Mouse (Mus musculus) hindbrain, embryonic 12.5 days (tissue): ENCODE data around the gene Clrn2. TPM values are rescaled to one million over a fixed set of nuclear protein-coding genes. Genes with fewer than 3 reads are reported as not detected.
"Not testable (repeated sequence)": the region's sequence is repeated elsewhere in the genome, so short reads cannot be mapped to it uniquely, and the experiment has no call there.

Experiments used
- ATAC-seq: fragments of 200-750 bp; cut with Nextera tagmentation; 2 replicates; pipeline ENCODE4 v1.8.0; 2017; ENCODE audit warnings: moderate TSS enrichment; ENCODE audit not compliant: low FRiP score
- H3K27ac ChIP-seq: fragments of 300-500 bp; sonication (generic); 2 replicates; pipeline ENCODE4 v1.5.1; 2016; ENCODE audit warnings: mild to moderate bottlenecking
- H3K27me3 ChIP-seq: fragments of 300-500 bp; sonication (generic); 2 replicates; pipeline ENCODE4 v1.6.1; 2016; ENCODE audit warnings: mild to moderate bottlenecking
- H3K36me3 ChIP-seq: fragments of 300-500 bp; sonication (generic); 2 replicates; pipeline ENCODE4 v1.6.1; 2016; ENCODE audit warnings: mild to moderate bottlenecking
- H3K4me1 ChIP-seq: fragments of 300-500 bp; sonication (generic); 2 replicates; pipeline ENCODE4 v1.6.1; 2016
- H3K4me2 ChIP-seq: fragments of 300-500 bp; sonication (generic); replicated peaks from 2 replicates; pipeline ENCODE4 v1.6.1; 2016; ENCODE audit warnings: mild to moderate bottlenecking
- H3K4me3 ChIP-seq: fragments of 300-500 bp; sonication (generic); 2 replicates; pipeline ENCODE4 v1.5.1; 2016; ENCODE audit warnings: mild to moderate bottlenecking
- H3K9ac ChIP-seq: fragments of 300-500 bp; sonication (generic); 2 replicates; pipeline ENCODE4 v1.6.1; 2016; ENCODE audit warnings: mild to moderate bottlenecking, moderate library complexity
- H3K9me3 ChIP-seq: fragments of 300-500 bp; sonication (generic); replicated peaks from 2 replicates; pipeline ENCODE4 v1.6.1; 2016; ENCODE audit warnings: mild to moderate bottlenecking
- WGBS: fragments of 180-500 bp; shearing (Covaris S2); methylation state at CpG from one replicate; pipeline ENCODE4 v1.1.7; 2016; 5-methylcytosine and 5-hydroxymethylcytosine counted together
- polyA plus RNA-seq: library from polyadenylated mRNA; unstranded; fragments of >200 nt; fragmentation: Nextera tagmentation; extraction: Ambion mirVana; gene quantifications from 2 replicates; pipeline ENCODE4 v1.2.1, GENCODE M21; 2016

The Clrn2 gene
- polyA plus RNA-seq, result 0.23 and 0.25 TPM in 2 replicates

- no peaks in the 10 kb centered on the region for H3K27me3 ChIP-seq
- peaks cover 12% of the 10 kb centered on the region for H3K4me1 ChIP-seq
- whole genome bisulfite sequencing, result 65% methylated on average over 6 of the region's 6 CpGs
- H3K4me3 ChIP-seq, result no peak within 1 kb of the TSS
- H3K9me3 ChIP-seq, result no peaks in the 10 kb centered on the region
- no peak within 1 kb of the TSS for H3K9ac ChIP-seq
- no peak within 1 kb of the TSS for H3K4me2 ChIP-seq
- no peaks in the 10 kb centered on the region for H3K36me3 ChIP-seq
- ATAC-seq, result no peak
- H3K27ac ChIP-seq, result no peak within 1 kb of the TSS
Measured at GRCm38 (mm10) chr5:45453451-45453850, at the start of gene Clrn2. Clrn2 (plus strand) TSS chr5:45453751.

GRCm38 (mm10) chr5:45406129-45406528 is 47.4 kb upstream of the Clrn2 start:
- Histone ChIP-seq H3K4me3 (no peak overlapping the region), H3K9me3 (no peaks in the 10 kb centered on the region), H3K27ac (no peak overlapping the region), H3K27me3 (0 out of 2 replicates have a peak, but pooled peaks cover 2% of the 10 kb centered on the region), H3K36me3 (no peaks in the 10 kb centered on the region), H3K9ac (no peak overlapping the region), H3K4me2 (no peak overlapping the region), H3K4me1 (no peaks in the 10 kb centered on the region)
- no peak for ATAC-seq
- WGBS, result 83% methylated on average over 2 of the region's 2 CpGs

- Histone ChIP-seq H3K4me3 (no peak overlapping the region), H3K27ac (no peak overlapping the region), H3K9ac (no peak overlapping the region), H3K9me3 (no peaks in the 10 kb centered on the region), H3K36me3 (no peaks in the 10 kb centered on the region), H3K27me3 (no peaks in the 10 kb centered on the region), H3K4me2 (no peak overlapping the region), H3K4me1 (no peaks in the 10 kb centered on the region)
- 87% methylated on average over 3 of the region's 3 CpGs for WGBS
- no peak for ATAC-seq
Measured at GRCm38 (mm10) chr5:45416478-45416877, 37.1 kb upstream of the Clrn2 start.

- Histone ChIP-seq H3K36me3 (no peaks in the 10 kb centered on the region), H3K27ac (no peak overlapping the region), H3K4me2 (no peak overlapping the region), H3K9me3 (no peaks in the 10 kb centered on the region), H3K4me3 (no peak overlapping the region), H3K9ac (no peak overlapping the region), H3K4me1 (no peaks in the 10 kb centered on the region), H3K27me3 (no peaks in the 10 kb centered on the region)
- 68% methylated on average over 3 of the region's 3 CpGs for WGBS
- ATAC-seq, result no peak
Measured at GRCm38 (mm10) chr5:45417859-45418443, 35.6 kb upstream of the Clrn2 start.

DNA sequence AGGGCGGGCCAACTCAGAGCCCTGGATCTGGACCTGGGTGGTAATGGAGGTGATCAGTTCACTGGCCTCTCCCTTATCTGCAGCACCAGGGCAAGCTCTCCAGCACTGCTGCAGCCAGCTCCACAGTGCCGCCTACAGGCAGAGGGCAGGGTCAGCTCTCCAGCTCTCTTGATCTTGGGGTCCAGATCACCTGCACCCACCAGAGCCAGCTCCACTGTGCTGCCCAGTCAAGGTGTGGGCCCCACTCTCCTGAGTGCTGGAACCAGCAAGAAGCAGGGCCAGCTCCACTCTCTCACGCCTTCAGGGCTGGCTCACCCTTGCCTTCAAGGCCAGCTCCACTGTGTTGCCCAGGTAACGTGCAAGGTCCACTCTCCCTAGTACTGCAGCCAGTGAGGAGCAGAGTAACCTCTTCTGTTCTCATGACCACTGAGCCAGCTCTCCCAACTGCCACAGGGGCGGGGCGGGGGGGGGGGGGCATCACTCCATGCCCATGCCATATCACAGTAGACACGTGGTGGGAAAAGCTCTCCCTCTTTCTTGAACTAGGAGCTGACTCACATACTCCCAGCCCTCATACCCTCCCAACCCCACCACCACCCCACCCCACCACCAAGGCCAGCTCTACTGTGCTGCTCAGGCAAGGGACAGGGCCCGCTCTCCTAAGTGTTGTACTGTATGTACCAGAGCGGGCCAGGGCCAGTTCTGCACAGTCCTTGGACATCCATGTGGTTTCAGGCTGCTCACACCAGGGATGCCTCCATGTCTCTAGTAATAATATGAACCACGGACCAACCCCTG is 33.5 kb upstream of the Clrn2 start:
- 75% methylated on average over 10 of the region's 10 CpGs for WGBS
- peak; percentile 36; the same call in 1 of the 2 replicates for ATAC-seq
- no peak overlapping the region for H3K4me3 ChIP-seq
- no peak overlapping the region for H3K9ac ChIP-seq
- no peak overlapping the region for H3K4me2 ChIP-seq
- no peaks in the 10 kb centered on the region for H3K27me3 ChIP-seq
- H3K9me3 ChIP-seq, result no peaks in the 10 kb centered on the region
- no peaks in the 10 kb centered on the region for H3K36me3 ChIP-seq
- H3K27ac ChIP-seq, result no peak overlapping the region
- H3K4me1 ChIP-seq, result no peaks in the 10 kb centered on the region

GRCm38 (mm10) chr5:45421881-45422844 is 31.4 kb upstream of the Clrn2 start:
- Histone ChIP-seq H3K9ac (no peak overlapping the region), H3K4me1 (no peaks in the 10 kb centered on the region), H3K27me3 (no peaks in the 10 kb centered on the region), H3K9me3 (no peaks in the 10 kb centered on the region), H3K4me2 (no peak overlapping the region), H3K4me3 (no peak overlapping the region), H3K36me3 (no peaks in the 10 kb centered on the region), H3K27ac (no peak overlapping the region)
- WGBS, result 69% methylated on average over 12 of the region's 12 CpGs
- no peak for ATAC-seq

GRCm38 (mm10) chr5:45424021-45424886 is 29.3 kb upstream of the Clrn2 start:
- no peaks in the 10 kb centered on the region for H3K4me1 ChIP-seq
- no peak overlapping the region for H3K4me2 ChIP-seq
- H3K4me3 ChIP-seq, result no peak overlapping the region
- peak; percentile 87 for ATAC-seq
- no peaks in the 10 kb centered on the region for H3K27me3 ChIP-seq
- H3K9me3 ChIP-seq, result no peaks in the 10 kb centered on the region
- 46% methylated on average over 8 of the region's 8 CpGs for whole genome bisulfite sequencing
- no peaks in the 10 kb centered on the region for H3K36me3 ChIP-seq
- H3K27ac ChIP-seq, result no peak overlapping the region
- no peak overlapping the region for H3K9ac ChIP-seq

DNA sequence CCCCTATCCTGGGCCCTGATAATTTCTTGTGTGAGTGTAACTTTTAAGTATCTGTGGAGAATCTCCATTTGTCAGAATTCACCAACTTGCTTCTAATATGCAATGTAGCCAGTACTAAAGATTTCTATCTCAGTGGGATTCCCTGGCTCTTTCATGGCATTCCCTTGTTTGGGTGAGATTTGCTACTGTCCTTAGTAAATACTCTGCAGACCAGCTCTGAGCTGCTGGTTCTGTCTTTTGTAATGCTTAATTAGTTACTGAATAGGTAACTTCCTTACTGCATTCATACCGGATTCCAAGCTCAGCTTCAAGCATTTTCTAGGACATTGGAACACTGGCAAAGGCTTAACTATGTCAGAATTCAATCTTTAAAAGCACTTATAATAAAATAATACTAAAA is 27.8 kb upstream of the Clrn2 start:
- WGBS, result 44% methylated on average over 1 of the region's 1 CpGs
- H3K4me3 ChIP-seq, result not testable (repeated sequence)

GRCm38 (mm10) chr5:45426416-45427034 is 27.0 kb upstream of the Clrn2 start:
- Histone ChIP-seq H3K4me2 (no peak overlapping the region), H3K9me3 (no peaks in the 10 kb centered on the region), H3K27ac (no peak overlapping the region), H3K4me1 (no peaks in the 10 kb centered on the region), H3K9ac (no peak overlapping the region), H3K36me3 (no peaks in the 10 kb centered on the region), H3K4me3 (no peak overlapping the region), H3K27me3 (no peaks in the 10 kb centered on the region)
- ATAC-seq, result no peak
- 68% methylated on average over 1 of the region's 1 CpGs for WGBS

More for the DNA sequence above, 27.8 kb upstream of the Clrn2 start:
- not testable (repeated sequence) for H3K27me3 ChIP-seq, H3K4me1 ChIP-seq, H3K4me2 ChIP-seq, H3K9me3 ChIP-seq, ATAC-seq, H3K36me3 ChIP-seq, H3K9ac ChIP-seq, H3K27ac ChIP-seq

DNA sequence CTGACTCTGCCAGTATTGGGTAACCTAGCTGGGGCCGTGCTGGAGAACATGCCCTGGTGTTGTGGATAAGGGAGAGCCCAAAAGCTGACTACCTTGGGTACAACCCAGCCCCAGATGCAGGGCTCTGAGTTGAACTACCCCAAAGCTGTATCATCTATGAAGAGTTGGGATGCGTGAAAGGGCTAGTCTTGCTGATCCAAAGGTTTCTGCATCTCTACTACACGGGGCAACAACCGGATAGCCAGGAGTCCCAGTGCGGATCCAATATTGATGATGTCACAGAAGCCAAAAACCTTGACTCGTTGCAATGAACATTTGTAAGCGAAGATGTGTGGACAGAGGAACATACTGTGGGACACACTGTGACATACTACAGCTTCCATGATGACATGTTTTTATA is 25.7 kb upstream of the Clrn2 start:
- Histone ChIP-seq H3K4me1 (no peaks in the 10 kb centered on the region), H3K36me3 (peaks cover 3% of the 10 kb centered on the region; the same call in 1 of the 2 replicates), H3K9me3 (no peaks in the 10 kb centered on the region), H3K27me3 (no peaks in the 10 kb centered on the region), H3K9ac (no peak overlapping the region), H3K4me2 (no peak overlapping the region), H3K27ac (no peak overlapping the region), H3K4me3 (no peak overlapping the region)
- no peak for ATAC-seq
- WGBS, result 94% methylated on average over 7 of the region's 7 CpGs
